Mouse (Mus musculus) heart, embryonic 16.5 days (tissue): ENCODE measurements at regions not wholly inside any gene's neighbourhood (a gene's known extent, or its start where the extent isn't known, plus 50 kb on each side); places are given as distances from the start of the nearest gene placed in this dataset.

Experiments
- ATAC-seq: fragments of 200-750 bp; cut with Nextera tagmentation; replicated peaks from 2 replicates; pipeline ENCODE4 v1.8.0; 2017; ENCODE audit warnings: moderate number of reproducible peaks; ENCODE audit not compliant: insufficient read depth, low FRiP score; ENCODE audit errors: extremely low read depth
- H3K27ac ChIP-seq: fragments of 300-500 bp; sonication (generic); 2 replicates; pipeline ENCODE4 v1.5.1; 2014; ENCODE audit warnings: mild to moderate bottlenecking, low read length, control low read depth, moderate library complexity
- H3K27me3 ChIP-seq: fragments of 300-500 bp; sonication (generic); 2 replicates; pipeline ENCODE4 v1.6.1; 2014; ENCODE audit warnings: low read length, mixed read lengths; ENCODE audit not compliant: control insufficient read depth, insufficient read depth
- H3K36me3 ChIP-seq: fragments of 300-500 bp; sonication (generic); 2 replicates; pipeline ENCODE4 v1.6.1; 2014; ENCODE audit not compliant: control insufficient read depth, insufficient read depth
- H3K4me1 ChIP-seq: fragments of 300-500 bp; sonication (generic); 2 replicates; pipeline ENCODE4 v1.6.1; 2014; ENCODE audit warnings: low read length, mixed read lengths; ENCODE audit not compliant: control insufficient read depth, insufficient read depth
- H3K4me2 ChIP-seq: fragments of 300-500 bp; sonication (generic); 2 replicates; pipeline ENCODE4 v1.6.1; 2014; ENCODE audit warnings: low read depth, mild to moderate bottlenecking, control low read depth, low read length
- H3K4me3 ChIP-seq: fragments of 300-500 bp; sonication (generic); 2 replicates; pipeline ENCODE4 v1.5.1; 2014; ENCODE audit warnings: mild to moderate bottlenecking, control low read depth, low read length
- H3K9ac ChIP-seq: fragments of 300-500 bp; sonication (generic); 2 replicates; pipeline ENCODE4 v1.6.1; 2014; ENCODE audit warnings: low read length, control low read depth
- H3K9me3 ChIP-seq: fragments of 300-500 bp; sonication (generic); replicated peaks from 2 replicates; pipeline ENCODE4 v1.6.1; 2016; ENCODE audit warnings: low read length; ENCODE audit not compliant: control insufficient read depth
- WGBS: fragments of 180-500 bp; shearing (Covaris S2); extraction: QIAGEN DNeasy Blood & Tissue Kit; methylation state at CpG from one replicate; pipeline ENCODE4 v1.1.7; 2014; 5-methylcytosine and 5-hydroxymethylcytosine counted together

GRCm38 (mm10) chr10:8136662-8137061 is 180.6 kb upstream of the Tab2 start:
- WGBS: 62% methylated on average over 3 of the region's 3 CpGs
- no peak for ATAC-seq
- Histone ChIP-seq H3K4me1 (peaks cover 9% of the 10 kb centered on the region), H3K4me3 (no peak overlapping the region), H3K9me3 (no peaks in the 10 kb centered on the region), H3K4me2 (no peak overlapping the region), H3K36me3 (no peaks in the 10 kb centered on the region), H3K27me3 (no peaks in the 10 kb centered on the region), H3K9ac (no peak overlapping the region), H3K27ac (no peak overlapping the region)

GRCm38 (mm10) chr10:8135272-8135671 is 179.2 kb upstream of the Tab2 start:
- Histone ChIP-seq H3K4me3 (no peak overlapping the region), H3K9me3 (no peaks in the 10 kb centered on the region), H3K4me1 (peaks cover 15% of the 10 kb centered on the region), H3K27ac (0 out of 2 replicates have a peak overlapping the region, but pooled peaks have one; percentile 17), H3K36me3 (no peaks in the 10 kb centered on the region), H3K4me2 (no peak overlapping the region), H3K9ac (no peak overlapping the region), H3K27me3 (no peaks in the 10 kb centered on the region)
- ATAC-seq: no peak
- 45% methylated on average over 6 of the region's 7 CpGs for WGBS

DNA sequence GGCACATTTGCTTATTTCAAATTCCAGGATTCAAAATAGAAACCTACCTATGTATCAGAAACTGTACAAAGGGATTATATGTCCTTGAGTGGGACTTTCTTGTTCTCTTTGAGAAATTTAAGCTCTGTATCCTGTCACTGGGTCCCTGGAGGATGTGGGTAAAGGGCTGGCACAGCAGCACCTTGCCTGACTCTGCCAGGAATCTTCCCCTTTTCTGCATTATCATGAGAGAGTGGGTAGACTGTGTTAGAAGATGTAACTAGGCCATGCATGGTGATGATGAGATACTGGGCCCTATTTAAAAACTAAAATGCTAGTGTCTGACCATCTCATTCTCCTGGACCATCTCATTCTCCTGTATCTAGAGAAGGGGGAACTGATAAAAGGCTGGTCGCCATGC is 178.4 kb upstream of the Tab2 start:
- WGBS: 100% methylated on average over 1 of the region's 1 CpGs

GRCm38 (mm10) chr10:8133451-8133952 is 177.5 kb upstream of the Tab2 start:
- H3K4me3 ChIP-seq: no peak overlapping the region
- no peaks in the 10 kb centered on the region for H3K9me3 ChIP-seq
- H3K36me3 ChIP-seq: no peaks in the 10 kb centered on the region
- no peak for ATAC-seq
- whole genome bisulfite sequencing: 42% methylated on average over 13 of the region's 13 CpGs
- no peak overlapping the region for H3K4me2 ChIP-seq
- H3K4me1 ChIP-seq: peaks cover 20% of the 10 kb centered on the region
- H3K27ac ChIP-seq: no peak overlapping the region
- no peak overlapping the region for H3K9ac ChIP-seq
- H3K27me3 ChIP-seq: no peaks in the 10 kb centered on the region

More for the DNA sequence above, 178.4 kb upstream of the Tab2 start:
- H3K27ac ChIP-seq: no peak overlapping the region
- peaks cover 21% of the 10 kb centered on the region for H3K4me1 ChIP-seq
- no peak overlapping the region for H3K4me3 ChIP-seq
- no peaks in the 10 kb centered on the region for H3K36me3 ChIP-seq
- no peaks in the 10 kb centered on the region for H3K27me3 ChIP-seq
- no peak overlapping the region for H3K9ac ChIP-seq
- H3K9me3 ChIP-seq: no peaks in the 10 kb centered on the region
- H3K4me2 ChIP-seq: no peak overlapping the region
- no peak for ATAC-seq

DNA sequence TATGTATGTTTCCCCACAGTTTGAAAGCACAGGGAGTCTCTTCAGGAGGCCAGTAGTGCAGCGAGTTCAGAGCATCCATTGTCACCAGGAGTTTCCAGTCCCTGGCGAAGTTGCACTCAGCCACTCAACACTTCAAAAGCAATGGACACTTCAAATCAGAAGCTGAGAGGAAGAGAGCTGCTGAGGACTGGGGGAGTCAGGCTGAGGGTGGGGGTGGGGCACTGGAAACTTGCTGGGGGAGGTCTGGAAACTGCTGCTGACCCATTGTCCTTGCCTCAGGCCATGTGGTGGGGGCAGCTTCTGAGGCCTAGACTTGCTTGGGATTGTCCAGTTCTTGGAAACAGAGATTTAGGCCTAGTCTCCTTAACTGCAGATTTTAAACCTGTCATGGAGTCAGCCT is 176.8 kb upstream of the Tab2 start:
- Histone ChIP-seq H3K27ac (no peak overlapping the region), H3K4me1 (peaks cover 18% of the 10 kb centered on the region), H3K4me3 (no peak overlapping the region), H3K27me3 (no peaks in the 10 kb centered on the region), H3K36me3 (no peaks in the 10 kb centered on the region), H3K9me3 (no peaks in the 10 kb centered on the region), H3K9ac (no peak overlapping the region), H3K4me2 (no peak overlapping the region)
- 37% methylated on average over 2 of the region's 2 CpGs for WGBS
- ATAC-seq: no peak

DNA sequence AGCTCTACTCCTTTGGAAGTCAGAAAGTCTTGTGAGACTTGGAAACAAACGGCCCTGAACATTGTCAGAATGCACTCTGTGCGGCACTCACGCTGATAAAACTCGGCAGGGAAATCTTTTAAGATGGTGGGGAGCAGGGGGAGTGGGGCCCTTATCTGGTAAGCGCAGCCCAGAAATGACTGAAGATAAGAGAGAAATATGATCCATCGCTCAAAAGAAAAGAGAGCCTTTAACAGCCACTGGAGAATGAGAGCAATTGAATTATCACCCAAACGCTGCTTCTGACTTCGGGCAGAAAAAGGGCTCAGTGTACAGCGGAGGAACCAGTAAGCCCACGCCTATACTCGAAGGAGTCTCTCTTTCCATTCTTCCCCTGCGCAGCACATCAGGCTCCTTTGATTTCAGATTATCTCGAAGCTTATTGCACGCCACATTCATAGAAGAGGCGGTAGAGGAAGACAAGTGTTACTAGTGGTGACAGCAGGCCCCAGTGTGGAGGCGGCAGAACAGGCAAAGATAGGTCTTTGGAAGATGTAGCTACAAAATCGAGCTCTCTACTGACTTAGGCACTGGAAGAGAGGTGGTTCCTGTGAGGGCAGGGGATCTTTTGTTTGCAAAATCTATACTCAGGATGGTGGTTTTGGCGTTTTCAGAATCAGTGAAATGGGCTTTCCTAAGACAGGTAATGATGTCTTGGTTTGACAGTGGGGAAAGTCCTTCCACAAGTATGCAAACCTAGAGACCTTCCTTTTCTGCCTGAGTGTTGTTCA is 174.6 kb upstream of the Tab2 start:
- H3K4me2 ChIP-seq: peak overlapping the region; percentile 59
- peaks cover 18% of the 10 kb centered on the region for H3K4me1 ChIP-seq
- H3K9me3 ChIP-seq: no peaks in the 10 kb centered on the region
- 12% methylated on average over 18 of the region's 18 CpGs for WGBS
- H3K4me3 ChIP-seq: peak overlapping the region; percentile 24
- H3K36me3 ChIP-seq: no peaks in the 10 kb centered on the region
- H3K27ac ChIP-seq: no peak overlapping the region
- peak; percentile 37; the same call in 1 of the 2 replicates for ATAC-seq
- peak overlapping the region; percentile 10; the same call in 1 of the 2 replicates for H3K9ac ChIP-seq
- no peaks in the 10 kb centered on the region for H3K27me3 ChIP-seq

DNA sequence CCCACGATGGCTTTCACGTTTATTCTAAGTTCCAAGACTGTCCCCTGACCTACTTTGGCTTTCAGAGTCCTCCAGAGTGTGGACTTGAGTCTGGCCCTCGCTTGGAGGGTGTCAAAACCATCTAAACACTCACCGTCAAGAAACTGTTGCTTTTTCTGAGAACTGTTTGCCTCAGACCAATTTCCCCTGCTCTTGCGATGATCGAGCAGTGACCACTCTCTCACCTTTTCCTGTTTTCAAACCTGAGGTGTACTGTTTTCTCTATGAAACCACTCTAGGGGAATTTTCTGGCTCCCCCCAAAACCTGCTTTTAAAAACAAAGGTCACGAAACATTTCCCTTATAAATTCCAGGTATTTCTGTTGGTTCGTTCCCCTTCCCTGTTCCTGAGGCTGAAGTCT is 174.0 kb upstream of the Tab2 start:
- peaks cover 18% of the 10 kb centered on the region for H3K4me1 ChIP-seq
- H3K4me3 ChIP-seq: no peak overlapping the region; the same call in 1 of the 2 replicates
- H3K4me2 ChIP-seq: peak overlapping the region; percentile 59
- no peaks in the 10 kb centered on the region for H3K27me3 ChIP-seq
- H3K9me3 ChIP-seq: no peaks in the 10 kb centered on the region
- no peak overlapping the region for H3K27ac ChIP-seq
- no peak for ATAC-seq
- peak overlapping the region; percentile 10; the same call in 1 of the 2 replicates for H3K9ac ChIP-seq
- H3K36me3 ChIP-seq: no peaks in the 10 kb centered on the region
- 39% methylated on average over 8 of the region's 8 CpGs for WGBS

DNA sequence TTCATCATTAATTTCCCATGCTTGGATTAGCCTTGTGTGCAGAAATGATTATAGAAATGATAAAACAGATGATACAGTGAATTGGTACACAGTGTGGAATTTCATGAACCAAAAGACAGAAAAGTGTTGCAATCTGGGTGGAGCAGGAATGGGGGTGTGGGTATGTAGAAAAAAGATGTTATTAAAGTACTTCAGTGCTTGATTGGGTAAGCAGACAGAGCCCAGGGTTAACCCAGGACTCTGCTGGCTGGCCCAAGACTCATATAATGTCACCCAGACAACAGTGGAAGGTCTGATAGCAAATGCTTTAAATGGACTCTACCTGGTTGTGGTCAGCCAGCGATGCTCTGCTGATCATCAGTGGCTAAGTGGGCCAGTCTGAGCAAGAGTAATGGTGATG is 168.1 kb upstream of the Tab2 start:
- H3K4me1 ChIP-seq: no peaks in the 10 kb centered on the region
- no peak overlapping the region for H3K4me3 ChIP-seq
- no peak overlapping the region for H3K4me2 ChIP-seq
- no peaks in the 10 kb centered on the region for H3K36me3 ChIP-seq
- no peaks in the 10 kb centered on the region for H3K9me3 ChIP-seq
- no peak overlapping the region for H3K27ac ChIP-seq
- 97% methylated on average over 1 of the region's 1 CpGs for WGBS
- H3K27me3 ChIP-seq: no peaks in the 10 kb centered on the region
- ATAC-seq: no peak
- no peak overlapping the region for H3K9ac ChIP-seq

- no peaks in the 10 kb centered on the region for H3K27me3 ChIP-seq
- no peak overlapping the region for H3K9ac ChIP-seq
- H3K4me1 ChIP-seq: 0 out of 2 replicates have a peak, but pooled peaks cover 1% of the 10 kb centered on the region
- H3K4me3 ChIP-seq: no peak overlapping the region
- no peak overlapping the region for H3K4me2 ChIP-seq
- no peak for ATAC-seq
- 41% methylated on average over 4 of the region's 4 CpGs for WGBS
- H3K36me3 ChIP-seq: no peaks in the 10 kb centered on the region
- H3K9me3 ChIP-seq: no peaks in the 10 kb centered on the region
- H3K27ac ChIP-seq: no peak overlapping the region
Observed at GRCm38 (mm10) chr10:8121895-8122294, 165.9 kb upstream of the Tab2 start.
